Mouse (Mus musculus) myocyte (in vitro differentiated cells): ENCODE results near the gene Gm43518.

Experiments
- E2F4 ChIP-seq: IDR thresholded peaks from one replicate; pipeline ENCODE4 v1.6.1; 2011; ENCODE audit warnings: mild to moderate bottlenecking, control low read depth, moderate library complexity; ENCODE audit not compliant: insufficient read depth
- MAX ChIP-seq: IDR thresholded peaks from one replicate; pipeline ENCODE4 v1.6.1; 2011; ENCODE audit warnings: low read depth, mild to moderate bottlenecking, control low read depth
- MYOD1 ChIP-seq, 3 experiments: IDR thresholded peaks; one replicate each; pipeline ENCODE4 v1.6.1; 2011; ENCODE audit warnings: control low read depth in 2 of 3, low read depth in 2 of 3, mild to moderate bottlenecking in 2 of 3, moderate library complexity in 1 of 3; ENCODE audit not compliant: insufficient read length in 2 of 3, control insufficient read depth in 1 of 3
- MYOG ChIP-seq, 3 experiments: IDR thresholded peaks; one replicate each; pipeline ENCODE4 v1.6.1; 2011; ENCODE audit warnings: control low read depth in 2 of 3, low read depth in 2 of 3, mild to moderate bottlenecking in 2 of 3; ENCODE audit not compliant: insufficient read length in 2 of 3, control insufficient read depth in 1 of 3, insufficient read depth in 1 of 3
- POLR2A ChIP-seq: IDR thresholded peaks from one replicate; pipeline ENCODE4 v1.6.1; 2011; ENCODE audit warnings: low read depth, mild to moderate bottlenecking, control low read depth, moderate library complexity; ENCODE audit not compliant: insufficient read length
- POLR2AphosphoS2 ChIP-seq: IDR thresholded peaks from one replicate; pipeline ENCODE4 v1.6.1; 2011; ENCODE audit warnings: low read depth, control low read depth; ENCODE audit not compliant: insufficient read length
- REST ChIP-seq: IDR thresholded peaks from one replicate; pipeline ENCODE4 v1.6.1; 2011; ENCODE audit warnings: mild to moderate bottlenecking, control low read depth, moderate library complexity; ENCODE audit not compliant: insufficient read depth, insufficient read length
- SRF ChIP-seq: IDR thresholded peaks from one replicate; pipeline ENCODE4 v1.6.1; 2011; ENCODE audit warnings: low read depth; ENCODE audit not compliant: control insufficient read depth, insufficient read length
- USF1 ChIP-seq: IDR thresholded peaks from one replicate; pipeline ENCODE4 v1.6.1; 2011; ENCODE audit warnings: low read depth, mild to moderate bottlenecking, control low read depth, moderate library complexity

DNA sequence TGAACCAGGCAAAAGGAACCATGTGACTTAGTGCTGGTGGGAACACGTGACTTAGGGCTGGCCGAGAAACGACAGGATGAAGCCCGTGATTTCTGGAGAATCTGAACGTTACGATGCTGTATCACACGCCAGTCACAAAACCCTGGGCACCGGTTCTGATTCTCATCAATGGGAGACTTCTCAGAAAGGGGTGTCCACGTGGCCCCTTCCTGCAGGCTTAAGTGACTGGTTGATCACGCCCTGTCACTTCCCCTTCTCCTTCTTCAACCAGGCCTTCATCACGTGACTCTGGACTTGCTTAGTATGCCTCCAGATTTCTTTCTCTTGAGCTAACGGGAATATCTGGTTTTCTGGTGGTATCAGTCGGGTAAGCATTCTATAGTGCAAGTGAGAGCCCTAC, 29.9 kb upstream of the Gm43518 start:
- TF ChIP-seq SRF (no peak), REST (no peak), MYOG (IDR thresholded peaks at IDR 0.05; ENCODE audit: control insufficient read depth in 1 of 3, insufficient read depth in 1 of 3, insufficient read length in 2 of 3, low read depth in 2 of 3) (no peak), POLR2A (no peak), POLR2AphosphoS2 (no peak), E2F4 (no peak), MAX (no peak), MYOD1 (IDR thresholded peaks at IDR 0.05; ENCODE audit: control insufficient read depth in 1 of 3, insufficient read length in 2 of 3, low read depth in 2 of 3) (no peak), USF1 (no peak)
